Mouse (Mus musculus) MEL (cell line): ENCODE measurements around the gene Foxf1.

Source experiments
- BHLHE40 ChIP-seq: IDR thresholded peaks from 2 replicates; pipeline ENCODE4 v1.6.1; 2012; ENCODE audit warnings: low read depth, mild to moderate bottlenecking, inconsistent platforms, low read length, improper control_type of control experiment, borderline replicate concordance
- CHD2 ChIP-seq: IDR thresholded peaks from 2 replicates; pipeline ENCODE4 v1.6.1; 2011; ENCODE audit warnings: low read length, improper control_type of control experiment
- CTCF ChIP-seq, 3 experiments: IDR thresholded peaks in 2 of 3; conservative IDR thresholded peaks in 1 of 3; 2 replicates each; pipeline ENCODE4 v1.5.1; 2011 to 2012; ENCODE audit warnings: low read length in 3 of 3, low read depth in 2 of 3, mild to moderate bottlenecking in 2 of 3, improper control_type of control experiment in 1 of 3, inconsistent platforms in 1 of 3, mixed read lengths in 1 of 3, moderate library complexity in 1 of 3; ENCODE audit not compliant: control insufficient read depth in 1 of 3, insufficient read depth in 1 of 3, poor library complexity in 1 of 3, severe bottlenecking in 1 of 3
- EP300 ChIP-seq, 2 experiments: IDR thresholded peaks; 2 replicates each; pipeline ENCODE4 v1.6.1; 2011; ENCODE audit warnings: improper control_type of control experiment in 2 of 2, low read length in 2 of 2, low read depth in 1 of 2, mild to moderate bottlenecking in 1 of 2
- MAFK ChIP-seq: IDR thresholded peaks from 2 replicates; pipeline ENCODE4 v1.6.1; 2011; ENCODE audit warnings: low read depth, mild to moderate bottlenecking, low read length, improper control_type of control experiment, borderline replicate concordance
- MAZ ChIP-seq: IDR thresholded peaks from 2 replicates; pipeline ENCODE4 v1.6.1; 2012; ENCODE audit warnings: low read depth, mild to moderate bottlenecking, inconsistent platforms, low read length, improper control_type of control experiment
- NELFE ChIP-seq: IDR thresholded peaks from 2 replicates; pipeline ENCODE4 v1.6.1; 2011; ENCODE audit warnings: low read depth, low read length, improper control_type of control experiment
- POLR2A ChIP-seq, 2 experiments: IDR thresholded peaks; 2 replicates each; pipeline ENCODE4 v1.6.1; 2011 to 2012; ENCODE audit warnings: low read length in 2 of 2, mild to moderate bottlenecking in 2 of 2, control low read depth in 1 of 2, improper control_type of control experiment in 1 of 2, low read depth in 1 of 2, moderate library complexity in 1 of 2; ENCODE audit not compliant: control insufficient read depth in 1 of 2, insufficient read depth in 1 of 2, poor library complexity in 1 of 2
- SIN3A ChIP-seq: IDR thresholded peaks from 2 replicates; pipeline ENCODE4 v1.6.1; 2012; ENCODE audit warnings: low read length, improper control_type of control experiment, inconsistent platforms
- UBTF ChIP-seq: IDR thresholded peaks from 2 replicates; pipeline ENCODE4 v1.6.1; 2012; ENCODE audit warnings: low read depth, mild to moderate bottlenecking, inconsistent platforms, low read length, improper control_type of control experiment, moderate library complexity, borderline replicate concordance; ENCODE audit not compliant: insufficient read depth
- USF1 ChIP-seq: IDR thresholded peaks from 2 replicates; pipeline ENCODE4 v1.6.1; 2014; ENCODE audit warnings: low read depth, mild to moderate bottlenecking, inconsistent platforms, low read length, improper control_type of control experiment, moderate library complexity
- ZKSCAN1 ChIP-seq: IDR thresholded peaks from 2 replicates; pipeline ENCODE4 v1.6.1; 2012; ENCODE audit warnings: low read depth, mild to moderate bottlenecking, inconsistent platforms, low read length, improper control_type of control experiment, moderate library complexity

- TF ChIP-seq CTCF (IDR thresholded peaks at IDR 0.05 in 2 of 3, conservative IDR thresholded peaks at IDR 0.05 in 1 of 3; ENCODE audit: control insufficient read depth in 1 of 3, insufficient read depth in 1 of 3, low read depth in 2 of 3, low read length in 3 of 3, poor library complexity in 1 of 3, severe bottlenecking in 1 of 3) (no peak), UBTF (no peak), MAZ (no peak), MAFK (no peak), EP300 (IDR thresholded peaks at IDR 0.05; ENCODE audit: low read depth in 1 of 2, low read length in 2 of 2) (no peak), BHLHE40 (no peak), POLR2A (IDR thresholded peaks at IDR 0.05; ENCODE audit: control insufficient read depth in 1 of 2, insufficient read depth in 1 of 2, low read depth in 1 of 2, low read length in 2 of 2, poor library complexity in 1 of 2) (no peak), ZKSCAN1 (no peak), CHD2 (no peak), NELFE (no peak), SIN3A (no peak), USF1 (no peak)
These were observed 37.5 kb downstream of the Foxf1 start for GRCm38 (mm10) chr8:121121704-121122103.
